Mouse (Mus musculus): ENCODE data around the gene Rnase9.

DNA sequence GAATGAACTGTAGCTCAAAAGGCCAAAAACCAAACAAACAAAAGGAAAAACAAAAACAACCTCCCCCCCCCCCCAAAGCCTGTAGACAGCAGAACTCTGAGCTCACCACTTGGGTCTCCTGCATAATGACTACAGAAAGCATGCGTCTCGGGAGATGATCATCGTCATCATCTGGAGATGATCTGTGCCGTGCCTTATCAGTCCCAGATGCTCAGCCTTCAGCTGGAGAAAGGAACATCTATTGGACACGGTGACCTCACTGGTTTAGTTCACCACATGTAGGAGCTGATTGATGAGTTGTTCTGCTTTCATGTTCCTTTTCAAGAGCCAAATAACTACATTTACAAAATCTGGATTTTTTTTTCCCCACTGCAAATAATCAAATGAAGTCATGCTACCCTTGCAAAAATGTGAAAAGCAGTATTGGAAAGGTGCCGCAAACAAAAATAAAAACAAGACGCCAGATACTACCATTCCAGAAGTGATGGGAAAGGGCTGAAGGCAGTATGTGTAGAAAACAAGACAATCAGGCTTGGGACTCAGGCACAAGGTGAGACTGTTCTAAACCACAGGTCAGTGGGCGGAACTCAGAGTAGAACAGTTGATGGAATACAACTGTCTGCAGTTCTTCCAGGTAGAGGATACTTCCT is 34.4 kb downstream of the Rnase9 start, which contains the start of gene Rnase10:
- TF ChIP-seq CTCF (conservative IDR thresholded peaks at IDR 0.05 in 1 of 2, IDR thresholded peaks at IDR 0.05 in 1 of 2; ENCODE audit: low read depth in 2 of 2, low read length in 2 of 2) (no peak), RAD21 (IDR thresholded peaks at IDR 0.05; ENCODE audit: low read depth, low read length) (no peak)
